Mouse (Mus musculus): Measurements from ENCODE around the gene Gm8113. TPM values are rescaled to one million over a fixed set of nuclear protein-coding genes. Genes with fewer than 3 reads are reported as not detected.
A peak's percentile ranks its signal among the peaks of the same experiment; 100 is the strongest.
"Not testable (repeated sequence)": the region's sequence is repeated elsewhere in the genome, so short reads cannot be mapped to it uniquely, and the experiment has no call there.

The Gm8113 gene
- 2.7 and 3.4 TPM in 2 replicates for polyA plus RNA-seq (2011; ENCODE audit: insufficient read length, low read depth, missing spikeins)

- TF ChIP-seq CTCF (IDR thresholded peaks at IDR 0.05; ENCODE audit: borderline replicate concordance, insufficient read depth, low read length): peak; percentile 65
- H3K4me3 ChIP-seq (ENCODE audit: insufficient read depth, low read length): peak within 1 kb of the TSS; percentile 59
- not testable (repeated sequence) for H3K4me1 ChIP-seq (ENCODE audit: control insufficient read depth, insufficient read depth, low read length)
- H3K27ac ChIP-seq (ENCODE audit: insufficient read depth, low read length): peak within 1 kb of the TSS; percentile 74
Measured at GRCm38 (mm10) chr14:43924688-43925403, at the start of gene Gm8113. TSS of gene Gm8113 (plus strand) at chr14:43925390.

GRCm38 (mm10) chr14:43875417-43875816, 49.8 kb upstream of the Gm8113 start, which contains the start of gene Ear1:
TSS of gene Ear1 (minus strand) at chr14:43875517.
- H3K4me1 ChIP-seq (ENCODE audit: control insufficient read depth, insufficient read depth, low read length); H3K27ac ChIP-seq (ENCODE audit: insufficient read depth, low read length); H3K4me3 ChIP-seq (ENCODE audit: insufficient read depth, low read length): not testable (repeated sequence)

GRCm38 (mm10) chr14:43877789-43878188, 47.4 kb upstream of the Gm8113 start:
- H3K4me1 ChIP-seq (ENCODE audit: control insufficient read depth, insufficient read depth, low read length); H3K27ac ChIP-seq (ENCODE audit: insufficient read depth, low read length); H3K4me3 ChIP-seq (ENCODE audit: insufficient read depth, low read length): not testable (repeated sequence)

- H3K4me1 ChIP-seq (ENCODE audit: control insufficient read depth, insufficient read depth, low read length); H3K4me3 ChIP-seq (ENCODE audit: insufficient read depth, low read length); H3K27ac ChIP-seq (ENCODE audit: insufficient read depth, low read length): not testable (repeated sequence)
Measured at GRCm38 (mm10) chr14:43879966-43880545, 45.1 kb upstream of the Gm8113 start.

- not testable (repeated sequence) for H3K4me3 ChIP-seq (ENCODE audit: insufficient read depth, low read length); H3K27ac ChIP-seq (ENCODE audit: insufficient read depth, low read length); H3K4me1 ChIP-seq (ENCODE audit: control insufficient read depth, insufficient read depth, low read length)
Measured at GRCm38 (mm10) chr14:43886235-43886634, 39.0 kb upstream of the Gm8113 start.

GRCm38 (mm10) chr14:43891288-43891687, 33.9 kb upstream of the Gm8113 start:
- H3K4me1 ChIP-seq (ENCODE audit: control insufficient read depth, insufficient read depth, low read length); H3K4me3 ChIP-seq (ENCODE audit: insufficient read depth, low read length); H3K27ac ChIP-seq (ENCODE audit: insufficient read depth, low read length): not testable (repeated sequence)

- H3K27ac ChIP-seq (ENCODE audit: insufficient read depth, low read length); H3K4me3 ChIP-seq (ENCODE audit: insufficient read depth, low read length); H3K4me1 ChIP-seq (ENCODE audit: control insufficient read depth, insufficient read depth, low read length): not testable (repeated sequence)
Measured at GRCm38 (mm10) chr14:43895357-43895756, 29.8 kb upstream of the Gm8113 start.

GRCm38 (mm10) chr14:43898577-43898976, 26.6 kb upstream of the Gm8113 start:
- not testable (repeated sequence) for H3K27ac ChIP-seq (ENCODE audit: insufficient read depth, low read length); H3K4me1 ChIP-seq (ENCODE audit: control insufficient read depth, insufficient read depth, low read length); H3K4me3 ChIP-seq (ENCODE audit: insufficient read depth, low read length)

- H3K27ac ChIP-seq (ENCODE audit: insufficient read depth, low read length); H3K4me3 ChIP-seq (ENCODE audit: insufficient read depth, low read length); H3K4me1 ChIP-seq (ENCODE audit: control insufficient read depth, insufficient read depth, low read length): not testable (repeated sequence)
Measured at GRCm38 (mm10) chr14:43918214-43918613, 7.0 kb upstream of the Gm8113 start.

GRCm38 (mm10) chr14:43923459-43923858, 1.7 kb upstream of the Gm8113 start, which contains the start of gene Ear10:
TSS of gene Ear10 (minus strand) at chr14:43923559.
- H3K27ac ChIP-seq (ENCODE audit: insufficient read depth, low read length); H3K4me3 ChIP-seq (ENCODE audit: insufficient read depth, low read length); H3K4me1 ChIP-seq (ENCODE audit: control insufficient read depth, insufficient read depth, low read length): not testable (repeated sequence)

- Histone ChIP-seq H3K27ac (ENCODE audit: insufficient read depth, low read length) (peak overlapping the region; percentile 74), H3K4me3 (ENCODE audit: insufficient read depth, low read length) (peak overlapping the region; percentile 59)
- peak; percentile 36; the same call in 1 of the 2 replicates for TF ChIP-seq POLR2A (IDR thresholded peaks at IDR 0.05; ENCODE audit: low read depth, low read length)
- not testable (repeated sequence) for H3K4me1 ChIP-seq (ENCODE audit: control insufficient read depth, insufficient read depth, low read length)
Measured at GRCm38 (mm10) chr14:43925404-43925950, 287 bp downstream of the Gm8113 start.
